Mouse (Mus musculus): ENCODE results near the gene Inpp4b.

- TF ChIP-seq CTCF (IDR thresholded peaks at IDR 0.05) = no peak
- TF ChIP-seq EP300 (IDR thresholded peaks at IDR 0.05) = no peak
Measured at GRCm38 (mm10) chr8:81807578-81807977, 465.2 kb downstream of the Inpp4b start.

All from lung, postnatal 0 days (tissue).